Mouse (Mus musculus) stomach, embryonic 14.5 days (tissue): ENCODE data around the gene Tipin. TPM values are rescaled to one million over a fixed set of nuclear protein-coding genes. Genes with fewer than 3 reads are reported as not detected.
"Not testable (repeated sequence)": the region's sequence is repeated elsewhere in the genome, so short reads cannot be mapped to it uniquely, and the experiment has no call there.

Source experiments
- ATAC-seq: fragments of 200-750 bp; cut with Nextera tagmentation; 2 replicates; pipeline ENCODE4 v1.8.0; 2017; ENCODE audit warnings: low read depth, moderate TSS enrichment; ENCODE audit not compliant: insufficient number of reproducible peaks, insufficient read depth, low FRiP score
- H3K27ac ChIP-seq: fragments of 300-500 bp; sonication (generic); 2 replicates; pipeline ENCODE4 v1.5.1; 2014; ENCODE audit warnings: mild to moderate bottlenecking, low read length, moderate library complexity, mixed read lengths
- H3K27me3 ChIP-seq: fragments of 300-500 bp; sonication (generic); 2 replicates; pipeline ENCODE4 v1.6.1; 2014; ENCODE audit warnings: low read length, control low read depth, mixed read lengths; ENCODE audit not compliant: control insufficient read depth, insufficient read depth
- H3K36me3 ChIP-seq: fragments of 300-500 bp; sonication (generic); 2 replicates; pipeline ENCODE4 v1.6.1; 2014; ENCODE audit warnings: mild to moderate bottlenecking, control low read depth, low read length, moderate library complexity, mixed read lengths; ENCODE audit not compliant: control insufficient read depth, insufficient read depth
- H3K4me1 ChIP-seq: fragments of 300-500 bp; sonication (generic); 2 replicates; pipeline ENCODE4 v1.6.1; 2014; ENCODE audit warnings: low read length, control low read depth, mixed read lengths; ENCODE audit not compliant: control insufficient read depth, insufficient read depth
- H3K4me2 ChIP-seq: fragments of 300-500 bp; sonication (generic); replicated peaks from 2 replicates; pipeline ENCODE4 v1.6.1; 2014; ENCODE audit warnings: low read depth, low read length, control low read depth
- H3K4me3 ChIP-seq: fragments of 300-500 bp; sonication (generic); 2 replicates; pipeline ENCODE4 v1.5.1; 2014; ENCODE audit warnings: low read depth, low read length, control low read depth
- H3K9ac ChIP-seq: fragments of 300-500 bp; sonication (generic); replicated peaks from 2 replicates; pipeline ENCODE4 v1.6.1; 2014; ENCODE audit warnings: low read depth, mild to moderate bottlenecking, control low read depth, low read length, moderate library complexity, mixed read lengths
- H3K9me3 ChIP-seq: fragments of 300-500 bp; sonication (generic); 2 replicates; pipeline ENCODE4 v1.6.1; 2016; ENCODE audit warnings: low read depth, low read length, control low read depth; ENCODE audit not compliant: control insufficient read depth
- WGBS: fragments of 180-500 bp; shearing (Covaris S2); extraction: QIAGEN DNeasy Blood & Tissue Kit; methylation state at CpG from one replicate; pipeline ENCODE4 v1.1.7; 2014; 5-methylcytosine and 5-hydroxymethylcytosine counted together
- polyA plus RNA-seq: library from polyadenylated mRNA; unstranded; fragments of >200 nt; fragmentation: Nextera tagmentation; extraction: Ambion mirVana; gene quantifications from 2 replicates; pipeline ENCODE4 v1.2.1, GENCODE M21; 2014

The Tipin gene
- polyA plus RNA-seq, 1 experiment from 2014 or later = 219 TPM

DNA sequence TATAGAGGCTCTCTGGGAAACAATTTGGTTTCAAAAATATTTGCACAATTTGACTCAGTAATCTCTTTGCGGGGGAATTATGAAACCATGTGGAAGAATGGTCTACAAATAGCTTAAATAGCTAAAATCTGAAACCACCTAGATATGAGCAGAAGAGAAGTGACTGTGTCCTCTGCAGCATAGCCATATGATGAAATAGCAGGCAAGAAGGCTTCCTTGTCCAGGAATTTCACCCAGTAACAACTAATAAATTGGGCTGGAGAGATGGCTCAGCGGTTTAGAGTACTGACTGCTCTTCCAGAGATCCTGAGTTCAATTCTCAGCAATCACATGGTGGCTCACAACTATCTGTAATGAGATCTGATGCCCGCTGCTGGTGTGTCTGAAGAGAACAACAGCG lies 20.4 kb upstream of the Tipin start:
- Histone ChIP-seq H3K27me3 (no peaks in the 10 kb centered on the region), H3K4me3 (no peak overlapping the region), H3K4me2 (no peak overlapping the region), H3K9ac (no peak overlapping the region), H3K27ac (no peak overlapping the region), H3K4me1 (no peaks in the 10 kb centered on the region), H3K36me3 (no peaks in the 10 kb centered on the region), H3K9me3 (no peaks in the 10 kb centered on the region)
- 76% methylated on average over 4 of the region's 4 CpGs for WGBS
- ATAC-seq = no peak

DNA sequence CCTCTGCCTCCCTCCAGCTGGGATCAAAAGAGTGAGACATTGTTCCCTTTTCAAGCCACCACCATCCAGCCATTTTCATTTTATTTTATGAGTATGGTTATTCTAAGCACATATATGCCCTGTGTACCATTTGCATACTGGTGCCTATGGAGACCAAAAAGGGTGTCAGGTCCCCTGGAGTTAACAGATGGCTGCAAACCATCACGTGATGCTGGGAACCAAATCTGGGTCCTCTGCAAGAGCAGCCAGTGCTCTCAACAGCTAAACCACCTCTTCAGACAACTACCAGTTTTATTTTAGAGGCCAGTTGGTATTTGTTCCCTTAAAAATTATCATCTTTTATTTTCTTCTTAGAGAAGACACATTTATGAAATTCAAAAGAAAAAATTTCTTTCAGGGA lies 16.6 kb upstream of the Tipin start:
- Histone ChIP-seq H3K9ac (no peak overlapping the region), H3K4me2 (no peak overlapping the region), H3K4me3 (no peak overlapping the region), H3K27ac (no peak overlapping the region), H3K36me3 (no peaks in the 10 kb centered on the region), H3K4me1 (no peaks in the 10 kb centered on the region), H3K9me3 (no peaks in the 10 kb centered on the region), H3K27me3 (no peaks in the 10 kb centered on the region)
- no peak for ATAC-seq
- WGBS = 36% methylated on average over 1 of the region's 1 CpGs

DNA sequence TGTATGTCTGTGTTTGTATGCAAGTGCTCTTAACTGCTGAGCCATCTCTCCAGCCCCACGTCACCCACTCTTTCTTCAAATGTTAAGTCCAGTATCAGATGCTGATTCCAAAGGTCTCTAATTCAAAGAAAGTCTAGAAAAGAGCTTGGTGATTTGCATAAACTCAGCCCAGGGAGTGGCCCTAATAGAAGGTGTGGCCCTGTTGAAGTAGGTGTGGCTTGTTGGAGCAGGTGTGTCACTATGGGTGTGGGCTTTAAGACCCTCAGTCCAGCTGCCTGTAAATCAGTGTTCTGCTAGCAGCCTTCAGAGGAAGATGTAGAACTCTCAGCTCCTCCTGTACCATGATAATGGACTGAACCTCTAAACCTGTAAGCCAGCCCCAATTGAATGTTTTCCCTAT lies 14.2 kb upstream of the Tipin start:
- no peak overlapping the region for H3K27ac ChIP-seq
- H3K4me3 ChIP-seq = no peak overlapping the region
- ATAC-seq = no peak
- no peaks in the 10 kb centered on the region for H3K4me1 ChIP-seq
- H3K9ac ChIP-seq = no peak overlapping the region
- WGBS = 80% methylated on average over 1 of the region's 1 CpGs
- no peak overlapping the region for H3K4me2 ChIP-seq
- H3K9me3 ChIP-seq = no peaks in the 10 kb centered on the region
- no peaks in the 10 kb centered on the region for H3K27me3 ChIP-seq
- no peaks in the 10 kb centered on the region for H3K36me3 ChIP-seq

DNA sequence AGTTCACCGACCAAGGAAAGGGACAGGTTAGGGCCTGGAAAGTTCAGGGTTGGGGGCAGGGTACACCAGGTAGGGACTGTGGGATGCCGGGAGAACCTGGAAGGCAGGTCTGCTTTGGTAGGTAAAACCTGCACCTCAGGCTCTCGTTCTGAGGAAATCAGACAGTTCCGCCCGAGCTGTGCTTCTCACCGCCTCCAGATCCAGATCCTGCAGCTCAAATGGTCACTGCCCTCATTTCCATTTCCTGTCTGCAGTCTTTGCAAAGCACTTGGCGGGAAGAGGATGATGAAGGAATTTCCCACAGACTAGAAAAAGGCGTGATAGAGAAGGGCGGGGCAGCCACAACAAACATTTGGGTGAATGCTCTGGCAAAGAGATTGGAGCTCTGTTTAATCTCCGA lies 13.2 kb upstream of the Tipin start:
- Histone ChIP-seq H3K27me3 (no peaks in the 10 kb centered on the region), H3K4me3 (no peak overlapping the region), H3K36me3 (no peaks in the 10 kb centered on the region), H3K27ac (no peak overlapping the region), H3K4me1 (no peaks in the 10 kb centered on the region), H3K4me2 (no peak overlapping the region), H3K9ac (no peak overlapping the region), H3K9me3 (no peaks in the 10 kb centered on the region)
- no peak for ATAC-seq
- WGBS = 81% methylated on average over 10 of the region's 10 CpGs

DNA sequence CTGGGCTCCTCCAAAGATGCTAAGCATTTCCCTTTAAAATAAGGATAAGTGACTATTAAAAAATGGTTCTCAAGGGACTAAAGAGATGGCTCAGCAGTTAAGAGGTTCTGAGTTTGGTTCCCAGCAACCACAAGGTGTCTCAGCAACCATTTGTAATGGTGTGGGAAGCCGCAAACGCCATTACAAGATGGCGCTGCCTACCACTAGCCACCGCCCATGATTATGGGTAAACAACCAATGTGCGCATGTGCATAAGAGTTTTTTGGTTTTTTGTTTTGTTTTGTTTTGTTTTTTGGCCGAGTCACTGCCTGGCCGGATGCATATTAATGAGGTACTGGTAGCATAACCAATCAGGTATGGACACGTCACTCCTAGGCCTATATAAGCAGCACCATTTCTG lies 12.5 kb upstream of the Tipin start:
- 93% methylated on average over 8 of the region's 8 CpGs for WGBS
- not testable (repeated sequence) for H3K36me3 ChIP-seq, H3K4me1 ChIP-seq

DNA sequence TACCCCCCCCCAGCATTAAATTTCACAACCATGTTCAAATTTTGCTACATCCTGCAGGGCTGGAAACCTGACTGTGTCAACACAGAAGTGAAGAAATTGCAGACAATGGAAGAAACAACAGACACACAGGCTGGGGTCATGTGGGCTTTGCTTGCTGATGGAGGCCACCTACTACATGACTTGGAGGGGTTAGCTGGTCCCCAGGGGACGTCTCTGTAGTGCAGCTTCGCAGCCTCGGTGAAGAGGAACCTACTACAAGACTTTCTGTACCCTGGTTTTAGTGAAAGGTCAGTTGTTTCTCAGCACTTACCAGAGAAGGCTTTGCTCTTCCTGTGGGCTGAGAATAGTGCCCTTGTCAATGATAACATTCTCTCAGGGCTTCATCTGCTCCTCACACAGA lies 10.1 kb upstream of the Tipin start:
- Histone ChIP-seq H3K36me3 (no peaks in the 10 kb centered on the region), H3K9me3 (no peaks in the 10 kb centered on the region), H3K27me3 (no peaks in the 10 kb centered on the region), H3K9ac (no peak overlapping the region), H3K4me1 (no peaks in the 10 kb centered on the region), H3K4me2 (no peak overlapping the region), H3K4me3 (no peak overlapping the region), H3K27ac (no peak overlapping the region)
- 59% methylated on average over 3 of the region's 3 CpGs for WGBS
- no peak for ATAC-seq

More for the DNA sequence above, 12.5 kb upstream of the Tipin start:
- not testable (repeated sequence) for H3K4me3 ChIP-seq, H3K9ac ChIP-seq, H3K27me3 ChIP-seq, H3K9me3 ChIP-seq, H3K27ac ChIP-seq, H3K4me2 ChIP-seq, ATAC-seq

DNA sequence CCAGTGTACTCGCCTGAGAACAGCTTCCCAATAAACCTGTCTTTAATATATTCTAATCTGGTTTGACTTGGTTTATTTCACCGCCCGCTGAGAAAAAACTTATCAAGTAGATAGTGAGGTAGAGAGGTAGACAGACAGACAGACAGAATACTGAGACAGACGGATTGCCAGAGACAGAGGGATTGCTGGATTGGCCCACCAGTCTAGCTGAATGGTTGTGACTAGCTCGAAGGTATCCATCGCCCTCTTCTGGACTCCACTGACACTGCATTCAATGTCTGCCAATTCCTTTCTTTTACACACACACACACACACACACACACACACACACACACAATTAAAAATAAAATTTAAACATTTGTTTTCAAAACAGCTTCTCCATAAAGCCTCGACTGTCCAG lies 8.8 kb upstream of the Tipin start:
- Histone ChIP-seq H3K9ac (no peak overlapping the region), H3K4me2 (no peak overlapping the region), H3K27ac (no peak overlapping the region), H3K4me3 (no peak overlapping the region), H3K9me3 (no peaks in the 10 kb centered on the region), H3K4me1 (no peaks in the 10 kb centered on the region), H3K36me3 (no peaks in the 10 kb centered on the region), H3K27me3 (no peaks in the 10 kb centered on the region)
- 38% methylated on average over 7 of the region's 7 CpGs for WGBS
- ATAC-seq = no peak

DNA sequence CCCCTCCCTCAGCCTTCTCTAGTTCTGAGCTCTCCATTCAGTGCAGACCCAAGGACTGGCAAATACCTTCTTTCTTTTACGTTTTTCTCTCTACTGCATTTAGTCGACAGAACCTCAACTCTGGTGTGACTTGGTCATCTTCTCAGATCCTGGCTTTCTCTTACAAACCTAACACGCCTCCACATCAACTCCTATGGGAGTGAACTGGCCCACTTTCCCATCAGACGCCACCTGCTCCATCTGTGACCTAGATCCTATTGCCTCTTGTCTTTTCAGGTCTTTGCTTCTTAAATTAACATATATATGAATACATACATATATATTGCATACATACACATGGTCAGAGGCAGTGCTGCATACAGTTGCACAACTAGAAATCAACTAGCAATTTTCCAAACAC lies 7.6 kb upstream of the Tipin start:
- H3K27ac ChIP-seq = no peak overlapping the region
- no peaks in the 10 kb centered on the region for H3K4me1 ChIP-seq
- no peak overlapping the region for H3K4me2 ChIP-seq
- no peak overlapping the region for H3K9ac ChIP-seq
- no peak overlapping the region for H3K4me3 ChIP-seq
- no peaks in the 10 kb centered on the region for H3K9me3 ChIP-seq
- ATAC-seq = no peak
- H3K36me3 ChIP-seq = no peaks in the 10 kb centered on the region
- no peaks in the 10 kb centered on the region for H3K27me3 ChIP-seq
- WGBS = 65% methylated on average over 4 of the region's 4 CpGs

DNA sequence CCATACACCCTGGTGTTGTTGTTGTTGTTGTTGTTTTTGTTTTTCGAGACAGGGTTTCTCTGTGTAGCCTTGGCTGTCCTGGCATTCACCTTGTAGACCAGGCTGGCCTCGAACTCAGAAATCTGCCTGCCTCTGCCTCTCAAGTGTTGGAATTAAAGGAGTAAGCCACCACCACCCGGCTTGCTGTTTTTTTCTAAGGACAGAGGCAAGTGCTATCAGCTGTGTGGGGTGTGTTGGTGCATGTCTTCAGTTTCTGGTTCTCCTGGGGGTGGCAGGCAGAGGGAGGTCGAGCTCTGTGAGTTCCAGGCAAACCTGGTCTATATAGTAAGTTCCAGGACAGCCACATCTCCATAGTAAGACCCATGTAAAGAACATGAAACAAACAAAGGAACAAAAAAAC lies 7.1 kb upstream of the Tipin start:
- Histone ChIP-seq H3K9me3 (no peaks in the 10 kb centered on the region), H3K4me1 (no peaks in the 10 kb centered on the region), H3K27me3 (no peaks in the 10 kb centered on the region), H3K9ac (no peak overlapping the region), H3K27ac (no peak overlapping the region), H3K36me3 (no peaks in the 10 kb centered on the region), H3K4me3 (no peak overlapping the region), H3K4me2 (no peak overlapping the region)
- 74% methylated on average over 4 of the region's 4 CpGs for WGBS
- no peak for ATAC-seq
